Mouse (Mus musculus): Measurements from ENCODE around the gene Zmym2.

DNA sequence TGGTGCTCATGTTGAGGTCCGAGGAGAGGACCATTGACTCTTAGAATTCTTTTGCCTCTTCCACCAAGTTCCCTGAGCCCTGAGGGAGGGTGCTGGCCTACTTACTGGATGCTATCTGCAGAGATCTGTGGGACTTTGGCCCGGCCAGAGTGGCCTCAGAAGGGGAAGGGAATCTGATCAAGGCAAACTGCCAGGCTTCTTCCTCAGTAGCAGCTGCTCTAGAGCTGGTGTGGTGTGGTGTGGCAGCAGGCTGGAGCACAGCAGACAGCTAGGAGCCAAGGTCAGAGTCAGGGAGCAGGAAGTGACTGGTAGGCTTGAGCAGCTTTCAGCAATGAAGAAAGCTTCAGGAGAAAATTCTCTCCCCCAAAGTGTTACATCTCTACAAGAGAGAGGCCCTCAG is 36.8 kb upstream of the Zmym2 start:
- TF ChIP-seq POLR2A (IDR thresholded peaks at IDR 0.05; ENCODE audit: insufficient read depth, low read depth, low read length) (no peak), CTCF (IDR thresholded peaks at IDR 0.05) (no peak), EP300 (IDR thresholded peaks at IDR 0.05; ENCODE audit: insufficient read depth, low read depth, low read length) (no peak)

Data from heart, adult 2 months (tissue).